Mouse (Mus musculus): ENCODE results near the gene Tprg.
A peak's percentile ranks its signal among the peaks of the same experiment; 100 is the strongest.

Tprg gene

GRCm38 (mm10) chr16:25333279-25334219, 46.9 kb downstream of the Tprg start:
- DNase-seq: no peak

GRCm38 (mm10) chr16:25335058-25335703, 48.6 kb downstream of the Tprg start:
- no peak for DNase-seq

- peak; percentile 78 to 86 for DNase-seq
Observed at GRCm38 (mm10) chr16:25349626-25350025, 63.0 kb downstream of the Tprg start.

- no peak for DNase-seq
Observed at GRCm38 (mm10) chr16:25367834-25368233, 81.2 kb downstream of the Tprg start.

- no peak for DNase-seq
Observed at GRCm38 (mm10) chr16:25369984-25370412, 83.4 kb downstream of the Tprg start.

- DNase-seq: no peak
Observed at GRCm38 (mm10) chr16:25374121-25374520, 87.5 kb downstream of the Tprg start.

- DNase-seq: peak; percentile 6 to 13
Observed at GRCm38 (mm10) chr16:25374775-25375174, 88.2 kb downstream of the Tprg start.

- peak; percentile 83 to 88 for DNase-seq
Observed at GRCm38 (mm10) chr16:25376720-25377373, 90.2 kb downstream of the Tprg start.

GRCm38 (mm10) chr16:25377695-25378094, 91.1 kb downstream of the Tprg start:
- DNase-seq: no peak

GRCm38 (mm10) chr16:25385498-25386192, 99.0 kb downstream of the Tprg start:
- no peak for DNase-seq

GRCm38 (mm10) chr16:25394676-25395075, 108.1 kb downstream of the Tprg start:
- no peak for DNase-seq

GRCm38 (mm10) chr16:25404156-25404555, 117.5 kb downstream of the Tprg start:
- DNase-seq: peak; percentile 35 to 46

- peak; percentile 16 to 17 for DNase-seq
Observed at GRCm38 (mm10) chr16:25407204-25407886, 120.7 kb downstream of the Tprg start.

GRCm38 (mm10) chr16:25408032-25408431, 121.4 kb downstream of the Tprg start:
- DNase-seq: no peak

- DNase-seq: no peak
Observed at GRCm38 (mm10) chr16:25411307-25411706, 124.7 kb downstream of the Tprg start.

- DNase-seq: no peak
Observed at GRCm38 (mm10) chr16:25413885-25414284, 127.3 kb downstream of the Tprg start.

- no peak for DNase-seq
Observed at GRCm38 (mm10) chr16:25415186-25415585, 128.6 kb downstream of the Tprg start.

GRCm38 (mm10) chr16:25417875-25418630, 131.4 kb downstream of the Tprg start:
- no peak for DNase-seq

GRCm38 (mm10) chr16:25422997-25423396, 136.4 kb downstream of the Tprg start:
- DNase-seq: no peak

- DNase-seq: no peak
Observed at GRCm38 (mm10) chr16:25424001-25424400, 137.4 kb downstream of the Tprg start.

- no peak for DNase-seq
Observed at GRCm38 (mm10) chr16:25424915-25425314, 138.3 kb downstream of the Tprg start.
